Comparison of ENCODE assay signal across 13 mouse cellular contexts in genomic region chr3:138303771-138304488, GRCm38 (mm10). TPM values are rescaled to one million over a fixed set of nuclear protein-coding genes. Genes with fewer than 3 reads are reported as not detected.
DNase-seq lines count a peak whose midpoint lies in the region; ATAC-seq lines count a peak whose summit lies in the region.
"Had no signal": no experiment of that assay in that cellular context is flagged by ENCODE, and none has a peak within 500 bp of the region (broad histone marks: within the 10 kb centered on the region; RNA-seq: fewer than 3 reads in every experiment).

No protein-coding gene starts in this region.

- no peak overlapping the region for H3K4me3 ChIP-seq in limb, embryonic 11.5 days (ENCODE audit: low read depth, low read length)
- H3K4me3 ChIP-seq in limb, embryonic 10.5 days, result no peak overlapping the region
- H3K4me3 ChIP-seq in brown adipose tissue, adult 24 weeks (ENCODE audit: insufficient read depth, low read depth, low read length), result no peak overlapping the region
- no peak overlapping the region for H3K4me3 ChIP-seq in intestine, embryonic 15.5 days (replicated peaks)
- H3K4me3 ChIP-seq: embryonic facial prominence, embryonic 13.5 days had no signal

- no peak overlapping the region for H3K4me2 ChIP-seq in limb, embryonic 11.5 days (ENCODE audit: low read depth, severe bottlenecking)
- no peak overlapping the region for H3K4me2 ChIP-seq in intestine, embryonic 15.5 days (replicated peaks)
- H3K4me2 ChIP-seq: embryonic facial prominence, embryonic 13.5 days had no signal

- no peaks in the 10 kb centered on the region for H3K36me3 ChIP-seq in limb, embryonic 11.5 days (ENCODE audit: control insufficient read depth, insufficient read depth, low read length)
- no peaks in the 10 kb centered on the region for H3K36me3 ChIP-seq in limb, embryonic 10.5 days
- H3K36me3 ChIP-seq in intestine, embryonic 15.5 days, result no peaks in the 10 kb centered on the region
- H3K36me3 ChIP-seq: embryonic facial prominence, embryonic 13.5 days had no signal

- no peaks in the 10 kb centered on the region for H3K9me3 ChIP-seq in limb, embryonic 11.5 days (ENCODE audit: control insufficient read depth, low read length)
- H3K9me3 ChIP-seq in limb, embryonic 10.5 days (replicated peaks), result no peaks in the 10 kb centered on the region
- H3K9me3 ChIP-seq in intestine, embryonic 15.5 days, result no peaks in the 10 kb centered on the region
- H3K9me3 ChIP-seq: embryonic facial prominence, embryonic 13.5 days had no signal

- H3K27me3 ChIP-seq in limb, embryonic 11.5 days (ENCODE audit: control insufficient read depth, insufficient read depth, low read length), result no peaks in the 10 kb centered on the region
- no peaks in the 10 kb centered on the region for H3K27me3 ChIP-seq in limb, embryonic 10.5 days (ENCODE audit: low read depth, poor library complexity, severe bottlenecking)
- no peaks in the 10 kb centered on the region for H3K27me3 ChIP-seq in intestine, embryonic 15.5 days (replicated peaks)
- H3K27me3 ChIP-seq: embryonic facial prominence, embryonic 13.5 days had no signal

- no peak overlapping the region for H3K9ac ChIP-seq in limb, embryonic 11.5 days (ENCODE audit: low read length)
- no peak overlapping the region for H3K9ac ChIP-seq in intestine, embryonic 15.5 days
- H3K9ac ChIP-seq: embryonic facial prominence, embryonic 13.5 days had no signal

- H3K27ac ChIP-seq in limb, embryonic 11.5 days (replicated peaks; ENCODE audit: low read depth, low read length), result no peak overlapping the region
- H3K27ac ChIP-seq in limb, embryonic 10.5 days, result no peak overlapping the region
- H3K27ac ChIP-seq in brown adipose tissue, adult 24 weeks (replicated peaks; ENCODE audit: low read depth, low read length), result peak overlapping the region; percentile 55
- peak overlapping the region; percentile 42 for H3K27ac ChIP-seq in intestine, embryonic 15.5 days
- H3K27ac ChIP-seq: embryonic facial prominence, embryonic 13.5 days; macrophage had no signal

- WGBS in limb, embryonic 11.5 days, result 56% methylated on average over 6 of the region's 6 CpGs
- 48% methylated on average over 6 of the region's 6 CpGs for WGBS in limb, embryonic 10.5 days
- WGBS in intestine, embryonic 15.5 days, result 37% methylated on average over 6 of the region's 6 CpGs

- ATAC-seq in limb, embryonic 11.5 days (ENCODE audit: insufficient number of reproducible peaks, low FRiP score, low TSS enrichment, low read depth), result peak; percentile 27; the same call in 1 of the 2 replicates
- peak; percentile 74 for ATAC-seq in intestine, embryonic 15.5 days
- no peak for ATAC-seq in erythroblast, adult 5-6 weeks (replicated peaks; ENCODE audit: low FRiP score, poor library complexity, severe bottlenecking)

- DNase-seq in limb, embryonic 11.5 days (ENCODE audit: low spot score), result no peak
- DNase-seq in limb, embryonic 10.5 days (ENCODE audit: low spot score), result no peak
- peak; percentile 29 for DNase-seq in embryo, embryonic 9.5 days (ENCODE audit: extremely low spot score)
- DNase-seq in layer of hippocampus, postnatal 36 days, result no peak

- H3K4me1 ChIP-seq in limb, embryonic 11.5 days (ENCODE audit: control insufficient read depth, insufficient read depth, low read length), result no peaks in the 10 kb centered on the region
- peaks cover 43% of the 10 kb centered on the region for H3K4me1 ChIP-seq in limb, embryonic 10.5 days
- H3K4me1 ChIP-seq in brown adipose tissue, adult 24 weeks (ENCODE audit: control insufficient read depth, insufficient read depth, insufficient read length, low read length), result peaks cover 7% of the 10 kb centered on the region; the same call in 1 of the 2 replicates
- H3K4me1 ChIP-seq in intestine, embryonic 15.5 days (replicated peaks), result peaks cover 26% of the 10 kb centered on the region

RNA-seq across cellular contexts. Expression of gene Adh6a, which starts 9.2 kb away (rescaled TPM):
- polyA plus RNA-seq in limb, embryonic 11.5 days (2014; fragmentation: Nextera tagmentation; extraction: Ambion mirVana), result not detected in 2 replicates
- not detected in 2 replicates for polyA plus RNA-seq in limb, embryonic 10.5 days (2016; fragmentation: Nextera tagmentation; extraction: Ambion mirVana)
- polyA plus RNA-seq in brown adipose tissue, adult 24 weeks (2012; ENCODE audit: insufficient read depth, insufficient read length, missing spikeins), result not detected in 2 replicates
- 1.7 and 2.3 TPM in 2 replicates for polyA plus RNA-seq in intestine, embryonic 15.5 days (2015; fragmentation: Nextera tagmentation; extraction: Ambion mirVana)
- not detected for total RNA-seq in layer of hippocampus, postnatal 36 days (2021)
- not detected in 2 replicates for total RNA-seq in erythroblast, adult 5-6 weeks (2015; ENCODE audit: low replicate concordance)
- total RNA-seq in erythroblast, adult 5-6 weeks (2017; ENCODE audit: low replicate concordance), result not detected in 2 replicates
- total RNA-seq: ES-E14; hematopoietic stem cell, adult 5-6 weeks; left cerebral cortex, postnatal 14 days had no signal
- polyA plus RNA-seq: embryonic facial prominence, embryonic 13.5 days; macrophage; spleen, adult 2 months had no signal

RNA-seq across cellular contexts. Expression of gene Adh6b, which starts 37.6 kb away (rescaled TPM):
- 0.45 and 0.87 TPM in 2 replicates for polyA plus RNA-seq in limb, embryonic 11.5 days (2014; fragmentation: Nextera tagmentation; extraction: Ambion mirVana)
- 0.81 and 1.2 TPM in 2 replicates for polyA plus RNA-seq in limb, embryonic 10.5 days (2016; fragmentation: Nextera tagmentation; extraction: Ambion mirVana)
- 1.1 and 2.4 TPM in 2 replicates for polyA plus RNA-seq in brown adipose tissue, adult 24 weeks (2012; ENCODE audit: insufficient read depth, insufficient read length, missing spikeins)
- 0.16 and 0.19 TPM in 2 replicates for polyA plus RNA-seq in intestine, embryonic 15.5 days (2015; fragmentation: Nextera tagmentation; extraction: Ambion mirVana)
- total RNA-seq in layer of hippocampus, postnatal 36 days (2021), result not detected
- not detected in 2 replicates for total RNA-seq in erythroblast, adult 5-6 weeks (2015; ENCODE audit: low replicate concordance)
- total RNA-seq in erythroblast, adult 5-6 weeks (2017; ENCODE audit: low replicate concordance), result not detected in 2 replicates
- total RNA-seq: ES-E14; hematopoietic stem cell, adult 5-6 weeks had no signal
- polyA plus RNA-seq: macrophage; spleen, adult 2 months had no signal

RNA-seq across cellular contexts. Expression of gene Adh1, which starts 43.1 kb away (rescaled TPM):
- polyA plus RNA-seq in limb, embryonic 11.5 days (2014; fragmentation: Nextera tagmentation; extraction: Ambion mirVana), result 1.3 and 1.6 TPM in 2 replicates
- polyA plus RNA-seq in limb, embryonic 10.5 days (2016; fragmentation: Nextera tagmentation; extraction: Ambion mirVana), result 2.5 and 3.3 TPM in 2 replicates
- 171 and 175 TPM in 2 replicates for polyA plus RNA-seq in brown adipose tissue, adult 24 weeks (2012; ENCODE audit: insufficient read depth, insufficient read length, missing spikeins)
- 396 and 436 TPM in 2 replicates for polyA plus RNA-seq in intestine, embryonic 15.5 days (2015; fragmentation: Nextera tagmentation; extraction: Ambion mirVana)
- under 1 TPM; 0.45 to 0.68 TPM for total RNA-seq in layer of hippocampus, postnatal 36 days (2021)
- not detected in 2 replicates for total RNA-seq in erythroblast, adult 5-6 weeks (2015; ENCODE audit: low replicate concordance)
- not detected in 2 replicates for total RNA-seq in erythroblast, adult 5-6 weeks (2017; ENCODE audit: low replicate concordance)
- total RNA-seq: hematopoietic stem cell, adult 5-6 weeks had no signal
- polyA plus RNA-seq: macrophage had no signal

Comparison
In these comparisons a context has a peak if more than half of its experiments do, and no peak if none do; other contexts are left out.
1. H3K27ac ChIP-seq: peak in brown adipose tissue, adult 24 weeks (single experiment) and intestine, embryonic 15.5 days (single experiment); none in limb, embryonic 11.5 days (single experiment) and limb, embryonic 10.5 days (single experiment).
2. RNA of gene Adh1, which starts 43.1 kb away (polyA plus RNA-seq): 396 to 436 TPM in intestine, embryonic 15.5 days and 171 to 175 TPM in brown adipose tissue, adult 24 weeks; 2.5 to 3.3 TPM in limb, embryonic 10.5 days and 1.3 to 1.6 TPM in limb, embryonic 11.5 days; every median in the first group is over 10 times any median in the second.